Mouse (Mus musculus): ENCODE measurements around the gene Psme1. TPM values are rescaled to one million over a fixed set of nuclear protein-coding genes. Genes with fewer than 3 reads are reported as not detected.

The Psme1 gene
- polyA plus RNA-seq, 1 experiment from 2014 or later = 103 TPM

DNA sequence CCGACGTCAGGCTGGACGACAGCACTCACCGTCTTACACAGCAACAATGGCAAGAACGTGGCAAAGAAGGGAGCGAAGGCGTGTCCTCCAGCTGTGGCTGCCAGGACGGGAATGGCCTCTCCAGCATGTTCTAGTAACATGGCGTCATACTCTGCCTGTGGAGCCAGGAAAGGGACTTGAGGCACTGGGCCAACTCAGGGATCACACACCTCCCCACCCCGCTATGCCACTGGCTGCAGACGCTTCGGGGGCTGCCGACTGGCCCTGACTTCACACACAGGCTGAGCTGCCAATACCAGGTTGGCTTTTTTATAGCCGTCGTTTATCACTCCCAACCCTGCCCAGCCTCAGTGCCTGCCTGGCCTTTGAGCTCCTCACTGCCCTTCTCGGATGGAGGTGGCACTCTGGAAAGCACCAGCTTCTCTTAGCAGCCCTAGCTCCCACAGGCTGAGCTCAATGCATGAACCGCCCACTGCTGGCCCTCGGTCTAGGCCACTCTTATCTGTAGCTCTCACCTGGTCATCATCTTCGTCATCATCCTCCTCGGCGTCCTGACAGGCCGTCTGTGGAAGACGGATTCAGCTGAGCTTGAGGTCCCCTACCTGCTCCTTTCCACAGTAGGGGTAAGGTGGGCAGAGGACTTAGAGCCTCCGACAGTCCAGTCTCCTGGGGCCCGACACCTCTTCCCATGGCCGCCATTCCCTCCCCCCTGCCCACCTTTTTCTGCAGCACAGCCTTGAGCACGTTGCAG, 50.3 kb downstream of the Psme1 start:
- Histone ChIP-seq H3K4me2 (no peak overlapping the region), H3K4me1 (replicated peaks) (peaks cover 17% of the 10 kb centered on the region), H3K9ac (no peak overlapping the region), H3K27me3 (no peaks in the 10 kb centered on the region), H3K27ac (no peak overlapping the region; the same call in 1 of the 2 replicates), H3K9me3 (replicated peaks) (no peaks in the 10 kb centered on the region), H3K4me3 (replicated peaks) (no peak overlapping the region), H3K36me3 (peaks cover 94% of the 10 kb centered on the region)
- WGBS (ENCODE audit: insufficient replicate concordance) = 73% methylated on average over 27 of the region's 27 CpGs
- no peak for DNase-seq
- ATAC-seq (ENCODE audit: low read depth) = peak; percentile 55

DNA sequence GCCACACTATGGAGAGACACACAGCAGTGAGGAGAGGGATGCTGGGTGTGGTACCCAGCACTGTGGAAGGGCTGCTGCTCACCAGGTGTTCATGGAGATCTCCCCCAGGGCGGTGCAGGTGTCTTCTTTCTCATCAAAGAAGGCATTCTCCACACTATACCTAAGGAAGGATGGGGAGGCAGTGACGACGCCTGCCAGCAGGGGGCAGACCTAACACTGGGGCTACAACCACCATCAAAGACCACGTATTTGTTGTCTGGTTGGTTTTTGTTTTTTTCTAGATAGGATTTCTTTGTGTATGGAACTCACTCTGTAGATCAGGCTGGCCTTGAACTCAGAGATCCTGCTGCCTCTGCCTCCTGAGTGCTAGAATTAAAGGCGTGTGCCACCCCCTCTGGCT, 51.4 kb downstream of the Psme1 start:
- DNase-seq (peak; percentile 40), ATAC-seq (ENCODE audit: low read depth) (no peak)
- no peak overlapping the region for H3K4me2 ChIP-seq
- peaks cover 99% of the 10 kb centered on the region for H3K36me3 ChIP-seq
- 42% methylated on average over 5 of the region's 5 CpGs for WGBS (ENCODE audit: insufficient replicate concordance)
- no peak overlapping the region for H3K9ac ChIP-seq
- peaks cover 22% of the 10 kb centered on the region for H3K4me1 ChIP-seq (replicated peaks)
- H3K4me3 ChIP-seq (replicated peaks) = no peak overlapping the region
- H3K27ac ChIP-seq = no peak overlapping the region
- H3K27me3 ChIP-seq = no peaks in the 10 kb centered on the region
- H3K9me3 ChIP-seq (replicated peaks) = no peaks in the 10 kb centered on the region

Other genes with a start within 250 kb of the Psme1 start
- 78.9 and 80.8 TPM in 2 replicates for gene Dhrs4, start 99.4 kb upstream of the Psme1 start, polyA plus RNA-seq (2015; fragmentation: Nextera tagmentation; extraction: Ambion mirVana)
- gene Carmil3, start 87.5 kb upstream of the Psme1 start, polyA plus RNA-seq (2015; fragmentation: Nextera tagmentation; extraction: Ambion mirVana) = 0.55 and 0.58 TPM in 2 replicates
- 0.09 TPM in 1 of 2 replicates, not detected in the other for gene Cpne6, start 67.7 kb upstream of the Psme1 start, polyA plus RNA-seq (2015; fragmentation: Nextera tagmentation; extraction: Ambion mirVana)
- not detected in 2 replicates for gene Nrl, start 53.1 kb upstream of the Psme1 start, polyA plus RNA-seq (2015; fragmentation: Nextera tagmentation; extraction: Ambion mirVana)
- gene Pck2, start 37.9 kb upstream of the Psme1 start, polyA plus RNA-seq (2015; fragmentation: Nextera tagmentation; extraction: Ambion mirVana) = 32.2 and 34.5 TPM in 2 replicates
- gene Dcaf11, start 18.1 kb upstream of the Psme1 start, polyA plus RNA-seq (2015; fragmentation: Nextera tagmentation; extraction: Ambion mirVana) = 48.9 and 59.1 TPM in 2 replicates
- gene A730061H03Rik, start 17.7 kb upstream of the Psme1 start, polyA plus RNA-seq (2015; fragmentation: Nextera tagmentation; extraction: Ambion mirVana) = 1.6 and 1.8 TPM in 2 replicates
- gene Fitm1, start 2.5 kb upstream of the Psme1 start, polyA plus RNA-seq (2015; fragmentation: Nextera tagmentation; extraction: Ambion mirVana) = 0.51 and 0.53 TPM in 2 replicates
- gene Emc9, start 7.2 kb downstream of the Psme1 start, polyA plus RNA-seq (2015; fragmentation: Nextera tagmentation; extraction: Ambion mirVana) = 31.9 and 35.8 TPM in 2 replicates
- 202 and 224 TPM in 2 replicates for gene Psme2, start 13.0 kb downstream of the Psme1 start, polyA plus RNA-seq (2015; fragmentation: Nextera tagmentation; extraction: Ambion mirVana)
- 9.0 and 12.6 TPM in 2 replicates for gene Rnf31, start 13.6 kb downstream of the Psme1 start, polyA plus RNA-seq (2015; fragmentation: Nextera tagmentation; extraction: Ambion mirVana)
- 14.8 and 16.4 TPM in 2 replicates for gene Irf9, start 25.4 kb downstream of the Psme1 start, polyA plus RNA-seq (2015; fragmentation: Nextera tagmentation; extraction: Ambion mirVana)
- 1.6 and 1.7 TPM in 2 replicates for gene Rec8, start 39.9 kb downstream of the Psme1 start, polyA plus RNA-seq (2015; fragmentation: Nextera tagmentation; extraction: Ambion mirVana)
- gene Ipo4, start 57.8 kb downstream of the Psme1 start, polyA plus RNA-seq (2015; fragmentation: Nextera tagmentation; extraction: Ambion mirVana) = 35.2 and 36.5 TPM in 2 replicates
- gene Gm49378, start 59.8 kb downstream of the Psme1 start, polyA plus RNA-seq (2015; fragmentation: Nextera tagmentation; extraction: Ambion mirVana) = 1.4 and 1.7 TPM in 2 replicates
- gene Tm9sf1, start 65.7 kb downstream of the Psme1 start, polyA plus RNA-seq (2015; fragmentation: Nextera tagmentation; extraction: Ambion mirVana) = 53.3 and 59.4 TPM in 2 replicates
- 0.16 and 0.27 TPM in 2 replicates for gene Tssk4, start 72.1 kb downstream of the Psme1 start, polyA plus RNA-seq (2015; fragmentation: Nextera tagmentation; extraction: Ambion mirVana)
- 23.1 and 24.2 TPM in 2 replicates for gene Mdp1, start 82.4 kb downstream of the Psme1 start, polyA plus RNA-seq (2015; fragmentation: Nextera tagmentation; extraction: Ambion mirVana)
- gene Gmpr2, start 93.8 kb downstream of the Psme1 start, polyA plus RNA-seq (2015; fragmentation: Nextera tagmentation; extraction: Ambion mirVana) = 29.6 and 33.0 TPM in 2 replicates
- 325 TPM in 2 replicates for gene Nedd8, start 94.0 kb downstream of the Psme1 start, polyA plus RNA-seq (2015; fragmentation: Nextera tagmentation; extraction: Ambion mirVana)
- gene Tinf2, start 103.7 kb downstream of the Psme1 start, polyA plus RNA-seq (2015; fragmentation: Nextera tagmentation; extraction: Ambion mirVana) = 21.1 and 26.3 TPM in 2 replicates
- 1.5 and 2.0 TPM in 2 replicates for gene Tgm1, start 135.8 kb downstream of the Psme1 start, polyA plus RNA-seq (2015; fragmentation: Nextera tagmentation; extraction: Ambion mirVana)
- 12.9 and 14.7 TPM in 2 replicates for gene Rabggta, start 144.1 kb downstream of the Psme1 start, polyA plus RNA-seq (2015; fragmentation: Nextera tagmentation; extraction: Ambion mirVana)
- 36.1 and 36.4 TPM in 2 replicates for gene Dhrs1, start 167.6 kb downstream of the Psme1 start, polyA plus RNA-seq (2015; fragmentation: Nextera tagmentation; extraction: Ambion mirVana)
- gene Nop9, start 167.6 kb downstream of the Psme1 start, polyA plus RNA-seq (2015; fragmentation: Nextera tagmentation; extraction: Ambion mirVana) = 41.9 and 42.8 TPM in 2 replicates
- 21.1 and 21.3 TPM in 2 replicates for gene Cideb, start 180.3 kb downstream of the Psme1 start, polyA plus RNA-seq (2015; fragmentation: Nextera tagmentation; extraction: Ambion mirVana)
- gene Ltb4r2, start 183.3 kb downstream of the Psme1 start, polyA plus RNA-seq (2015; fragmentation: Nextera tagmentation; extraction: Ambion mirVana) = 0.92 and 1.3 TPM in 2 replicates
- 4.4 and 4.6 TPM in 2 replicates for gene Ltb4r1, start 187.8 kb downstream of the Psme1 start, polyA plus RNA-seq (2015; fragmentation: Nextera tagmentation; extraction: Ambion mirVana)
- gene Adcy4, start 206.0 kb downstream of the Psme1 start, polyA plus RNA-seq (2015; fragmentation: Nextera tagmentation; extraction: Ambion mirVana) = 1.8 and 2.2 TPM in 2 replicates
- 20.4 and 22.1 TPM in 2 replicates for gene Ripk3, start 210.7 kb downstream of the Psme1 start, polyA plus RNA-seq (2015; fragmentation: Nextera tagmentation; extraction: Ambion mirVana)
- gene Nfatc4, start 245.0 kb downstream of the Psme1 start, polyA plus RNA-seq (2015; fragmentation: Nextera tagmentation; extraction: Ambion mirVana) = 1.5 and 1.8 TPM in 2 replicates